Mouse (Mus musculus) frontal cortex, postnatal 25 days (tissue): ENCODE data around the gene Asic2.

Experiments used
- DNase-seq, 2 experiments: peaks; one replicate each; pipeline ENCODE4 v3.0.0; 2022; ENCODE audit warnings: low spot score in 2 of 2

The Asic2 gene

DNA sequence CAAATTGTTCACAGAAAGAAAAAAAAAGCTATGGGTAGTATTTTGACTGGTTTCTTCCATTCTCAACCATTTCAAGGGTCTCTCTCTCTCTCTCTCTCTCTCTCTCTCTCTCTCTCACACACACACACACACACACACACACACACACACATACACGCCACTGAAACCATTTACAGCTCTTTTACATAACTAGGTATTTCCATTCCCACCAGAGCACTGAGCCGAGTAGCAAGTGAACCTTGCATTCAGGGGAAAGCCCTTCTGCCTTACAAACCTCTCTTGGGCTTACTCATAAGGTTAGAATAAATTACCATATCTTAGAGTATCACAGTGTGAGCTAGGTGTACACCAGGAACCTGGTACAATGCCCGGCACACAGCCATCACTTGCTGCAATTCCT is 452.5 kb downstream of the Asic2 start:
- DNase-seq, result no peak

GRCm38 (mm10) chr11:81512434-81512833 is 455.8 kb downstream of the Asic2 start:
- DNase-seq, result peak in 1 of 2 experiments; percentile 27

DNA sequence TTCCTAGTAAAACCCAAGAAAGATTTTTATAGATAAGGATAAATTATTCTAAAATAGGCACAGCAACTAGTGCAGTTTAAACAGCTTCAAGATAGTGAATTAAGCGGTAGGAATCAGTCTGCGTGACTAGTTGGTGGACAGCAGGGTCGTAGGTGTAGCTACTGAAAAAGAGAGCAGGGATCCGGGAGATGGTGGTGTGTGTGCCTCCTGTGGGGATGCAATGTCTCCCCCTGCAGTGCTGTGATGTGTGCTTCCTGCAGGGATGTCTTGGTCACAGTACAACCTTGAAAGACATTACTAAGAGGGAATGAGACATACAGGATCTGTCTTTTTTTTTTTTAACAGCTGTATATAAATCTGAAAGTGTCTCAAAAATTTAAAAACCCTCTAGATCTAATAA is 456.9 kb downstream of the Asic2 start:
- no peak for DNase-seq

DNA sequence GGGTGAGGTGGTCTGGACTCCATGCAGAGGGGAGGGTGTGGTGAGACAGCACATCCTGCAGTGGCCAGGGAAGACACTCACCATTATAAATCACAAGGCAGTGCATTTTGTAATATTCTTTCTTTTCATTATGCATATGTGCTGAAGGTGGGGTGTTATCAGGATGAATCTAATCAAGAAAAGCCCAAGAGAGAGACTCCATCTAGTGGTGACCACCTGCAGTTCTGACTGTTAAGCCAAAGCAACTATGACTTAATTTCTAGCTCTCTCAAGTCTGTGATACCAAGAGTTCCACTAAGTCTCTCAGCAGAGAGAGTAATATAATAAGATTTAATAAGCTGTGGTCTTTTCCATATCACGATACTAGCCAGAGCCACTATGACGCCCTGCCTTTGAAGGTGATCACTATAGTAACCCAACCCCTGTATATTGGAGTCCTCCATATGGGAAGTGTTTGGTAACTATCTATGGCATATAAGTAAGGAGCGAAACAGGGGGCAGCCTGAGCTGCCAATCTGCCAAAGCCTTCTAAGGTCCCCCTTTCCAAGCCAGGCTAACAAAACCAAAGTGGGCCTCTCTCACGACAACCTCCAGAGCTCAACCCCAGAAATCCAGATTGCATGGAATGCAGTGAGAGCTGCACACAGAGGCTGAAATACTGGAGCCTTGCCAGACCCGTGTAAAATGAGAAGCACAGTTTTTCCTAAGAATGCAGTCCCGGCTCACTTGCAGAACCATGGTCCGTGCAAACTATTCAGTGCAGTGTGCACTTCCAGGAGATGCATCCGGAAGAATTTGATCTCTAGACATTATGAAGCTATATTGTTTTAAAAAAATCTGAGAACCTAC is 459.6 kb downstream of the Asic2 start:
- DNase-seq, result no peak

DNA sequence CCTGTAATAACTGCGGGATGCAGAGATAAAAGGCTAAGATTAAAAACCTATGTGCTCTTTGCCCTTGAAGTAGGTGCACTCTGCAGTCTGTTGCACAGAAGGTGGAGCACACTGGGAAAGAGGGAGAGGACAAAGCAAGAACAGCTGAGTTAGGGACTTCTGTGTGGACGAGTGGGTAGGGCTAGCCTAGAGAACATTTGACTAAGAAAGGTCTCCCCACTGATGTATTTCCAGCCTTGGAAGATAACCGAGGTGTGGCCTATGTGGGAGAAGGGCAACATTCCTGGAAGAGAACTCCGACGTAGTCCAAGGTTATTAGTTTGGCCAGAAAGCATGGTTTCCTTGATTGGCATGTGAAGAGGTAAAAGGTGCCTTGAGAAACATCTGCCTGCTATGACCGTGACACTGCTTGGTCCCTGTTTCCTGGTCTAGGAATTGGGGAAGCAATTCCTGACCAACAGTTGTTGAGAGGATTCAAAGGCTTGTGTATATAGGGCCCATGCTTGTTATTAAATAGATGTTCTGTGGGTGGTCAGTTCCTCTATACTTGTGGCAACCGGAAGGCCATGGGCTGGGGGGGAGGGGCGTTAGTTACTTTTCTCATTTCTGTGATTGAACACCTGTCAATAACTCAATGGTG is 463.3 kb downstream of the Asic2 start:
- no peak for DNase-seq

DNA sequence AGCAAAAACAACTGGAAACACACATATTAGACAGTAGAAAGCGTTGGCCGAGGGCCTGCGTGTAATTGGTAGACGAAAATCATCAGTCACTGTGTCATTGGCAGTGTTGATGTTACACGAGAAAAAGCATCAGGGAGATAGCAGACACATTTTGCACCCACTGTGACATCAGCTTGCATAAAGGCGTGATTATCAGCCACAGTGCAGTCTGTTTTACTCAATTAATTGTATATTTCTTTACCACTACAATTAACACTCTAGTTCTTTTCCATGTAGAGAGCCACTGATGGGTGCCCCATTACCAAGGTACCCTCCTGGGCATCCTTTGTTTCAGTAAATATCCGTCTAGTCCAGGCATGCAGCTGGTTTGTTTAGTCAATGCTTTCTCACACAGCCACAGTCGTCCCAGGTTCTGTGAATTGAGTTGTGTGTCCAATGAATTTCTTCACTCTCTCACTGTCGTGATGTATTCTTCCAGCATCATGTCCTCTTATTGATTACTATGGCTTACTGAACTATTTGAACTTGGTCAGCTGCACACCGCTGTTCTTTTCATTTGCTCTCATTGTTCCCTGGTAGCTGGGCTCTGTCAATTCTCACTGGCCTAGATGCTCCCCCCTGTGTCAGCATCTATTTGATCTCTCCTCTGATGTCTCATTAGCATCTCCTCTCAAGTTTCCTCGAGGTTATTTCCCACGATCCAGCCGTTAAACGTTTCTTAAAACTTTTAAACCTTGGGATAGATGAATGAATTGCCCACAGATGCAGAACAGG is 466.6 kb downstream of the Asic2 start:
- no peak for DNase-seq

DNA sequence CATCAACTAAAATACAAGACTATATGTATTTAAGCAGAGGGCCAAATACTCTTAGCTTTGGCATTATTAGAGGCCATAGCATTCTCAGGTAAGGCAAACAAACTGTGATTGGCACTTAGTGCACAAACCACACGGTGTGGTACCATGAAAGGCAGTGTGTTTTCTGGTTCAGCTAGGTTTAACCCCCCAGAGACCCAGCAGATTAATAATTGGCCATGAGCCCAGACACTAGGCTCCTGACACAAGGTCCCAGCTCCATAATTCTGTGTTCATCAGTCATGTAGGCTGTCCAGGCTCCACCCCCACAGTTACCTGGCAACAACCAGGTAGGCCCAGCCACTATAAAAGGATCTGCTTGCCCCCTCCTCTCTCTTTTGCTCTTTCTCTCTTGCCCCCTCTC is 469.3 kb downstream of the Asic2 start:
- no peak for DNase-seq

- DNase-seq, result no peak
Measured at GRCm38 (mm10) chr11:81497652-81498391, 470.4 kb downstream of the Asic2 start.

GRCm38 (mm10) chr11:81496446-81496845 is 471.8 kb downstream of the Asic2 start:
- no peak for DNase-seq

- no peak for DNase-seq
Measured at GRCm38 (mm10) chr11:81492351-81492750, 475.9 kb downstream of the Asic2 start.

DNA sequence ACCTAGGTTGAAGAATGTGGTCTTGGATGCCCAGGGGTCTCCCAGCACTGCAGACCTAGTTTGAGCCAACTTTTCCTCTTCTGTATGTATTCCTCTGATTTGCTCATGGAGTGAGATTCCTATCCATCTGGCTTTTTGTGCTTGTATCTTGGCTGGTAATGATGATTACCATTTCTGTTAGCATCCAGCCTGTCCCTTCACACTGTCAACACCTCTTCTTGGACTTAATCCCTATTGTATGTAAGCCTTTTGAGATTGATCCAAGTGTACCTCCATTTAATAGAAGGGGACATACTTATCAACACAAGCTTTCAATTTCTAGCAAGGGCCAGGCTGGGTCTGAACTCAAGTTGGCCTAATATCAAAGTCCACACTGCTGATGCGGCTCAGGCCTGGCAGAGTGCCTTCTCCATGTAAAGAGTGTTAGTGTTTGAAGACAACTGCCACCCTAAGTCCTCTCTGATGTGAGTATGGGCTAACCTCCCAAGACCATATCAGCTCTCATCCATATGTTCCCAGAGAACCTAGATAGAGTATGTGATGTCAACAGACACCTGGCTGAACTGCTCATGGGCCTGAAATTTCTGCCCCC is 479.0 kb downstream of the Asic2 start:
- DNase-seq, result no peak

DNA sequence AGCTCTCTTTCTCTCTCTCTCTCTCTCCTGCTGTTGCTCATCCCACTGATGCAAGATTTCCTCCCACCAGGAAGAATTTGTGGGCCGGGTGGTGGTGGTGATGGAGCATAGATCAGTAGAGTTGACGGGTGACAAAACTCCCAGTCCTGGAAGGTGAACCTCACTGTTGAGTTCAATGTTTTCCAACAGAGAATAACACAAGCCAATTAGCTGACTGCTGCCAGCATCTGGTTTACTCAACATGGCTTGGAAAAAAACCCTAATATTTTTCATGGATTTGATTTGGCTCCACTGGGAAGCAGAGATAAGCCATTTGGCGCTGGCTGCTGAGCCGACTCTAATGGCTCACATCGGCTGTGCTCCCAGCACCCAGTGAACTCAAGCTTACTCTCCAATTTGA is 479.6 kb downstream of the Asic2 start:
- no peak for DNase-seq

- no peak for DNase-seq
Measured at GRCm38 (mm10) chr11:81486265-81486940, 481.9 kb downstream of the Asic2 start.

DNA sequence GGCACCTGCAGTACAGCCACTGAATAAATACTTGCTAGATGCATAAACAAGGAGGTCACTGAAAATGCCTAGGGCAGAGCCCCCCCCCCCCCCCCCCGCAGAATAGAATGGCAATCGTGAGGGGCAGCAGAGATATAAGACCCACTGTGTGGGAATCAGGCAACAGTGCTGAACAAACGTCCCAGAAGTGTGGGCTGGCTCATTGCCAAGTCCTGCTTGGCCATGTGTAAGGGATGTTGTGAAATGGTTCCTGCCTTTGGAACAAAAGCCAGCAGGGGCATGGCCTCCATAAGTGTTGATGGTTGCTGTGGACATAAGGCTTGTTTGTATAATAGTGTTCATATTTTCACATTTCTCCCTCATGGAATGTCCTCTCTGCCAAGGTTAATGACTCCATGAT is 487.1 kb downstream of the Asic2 start:
- DNase-seq, result no peak

DNA sequence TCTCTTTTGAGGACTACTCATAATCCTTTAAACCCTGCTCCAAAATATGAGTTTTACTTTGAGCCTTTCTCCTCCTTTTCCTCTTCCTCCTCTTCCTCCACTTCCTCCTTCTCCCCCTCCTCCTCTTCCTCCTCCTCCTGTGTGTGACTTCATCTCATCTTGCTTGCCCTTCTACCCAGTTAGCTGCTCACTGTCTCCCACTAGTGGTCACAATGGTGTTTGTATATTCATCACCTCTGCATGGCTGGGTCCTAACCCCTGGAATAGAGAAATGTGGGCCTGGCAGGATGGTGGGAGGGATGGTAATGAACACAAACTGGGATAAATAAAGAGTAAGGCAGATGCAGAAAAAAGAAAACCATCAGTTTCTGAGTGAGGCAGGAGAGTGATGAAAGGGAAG is 492.0 kb downstream of the Asic2 start:
- DNase-seq, result no peak

DNA sequence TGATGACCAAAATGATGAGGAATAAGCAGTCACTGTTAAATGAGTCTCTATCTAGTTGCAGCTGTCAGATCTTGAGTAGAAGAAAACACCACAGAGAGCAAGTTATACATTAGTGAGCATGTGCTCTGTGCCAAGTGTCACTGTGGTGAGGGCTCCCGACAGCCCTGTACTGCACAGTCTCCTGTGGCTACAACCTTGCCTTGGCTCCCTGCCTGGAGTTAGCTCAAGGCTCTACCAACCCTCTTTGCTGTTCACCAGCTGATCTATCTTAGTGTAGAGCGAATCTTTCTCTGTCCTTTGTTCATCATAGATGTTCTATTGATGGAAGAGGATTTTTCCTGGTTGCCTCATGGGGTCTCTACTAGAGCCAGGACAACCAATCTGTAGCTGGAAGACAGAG is 494.1 kb downstream of the Asic2 start:
- DNase-seq, result no peak

GRCm38 (mm10) chr11:81462199-81462598 is 506.1 kb downstream of the Asic2 start:
- DNase-seq, result no peak

GRCm38 (mm10) chr11:81461748-81462147 is 506.5 kb downstream of the Asic2 start:
- no peak for DNase-seq

GRCm38 (mm10) chr11:81454921-81455320 is 513.3 kb downstream of the Asic2 start:
- no peak for DNase-seq

GRCm38 (mm10) chr11:81454111-81454510 is 514.1 kb downstream of the Asic2 start:
- DNase-seq, result no peak

- no peak for DNase-seq
Measured at GRCm38 (mm10) chr11:81449271-81449705, 519.0 kb downstream of the Asic2 start.
